10 mouse cellular contexts compared by ENCODE assay signal in genomic region chr1:53749881-53750385, GRCm38 (mm10). TPM values are rescaled to one million over a fixed set of nuclear protein-coding genes. Genes with fewer than 3 reads are reported as not detected.
DNase-seq lines count a peak whose midpoint lies in the region; TF ChIP-seq lines count a peak whose summit lies in the region.
"Not testable (repeated sequence)": the region's sequence is repeated elsewhere in the genome, so short reads cannot be mapped to it uniquely, and the experiment has no call there.
"Had no signal": no experiment of that assay in that cellular context is flagged by ENCODE, and none has a peak within 500 bp of the region (broad histone marks: within the 10 kb centered on the region; RNA-seq: fewer than 3 reads in every experiment).

No protein-coding gene starts in this region.

- H3K27ac ChIP-seq in ES-Bruce4 (ENCODE audit: insufficient read depth, low read length) (0 out of 2 replicates have a peak overlapping the region, but pooled peaks have one; percentile 56), ES-E14 (ENCODE audit: insufficient read depth, low read depth, low read length, poor library complexity, severe bottlenecking) (peak overlapping the region; percentile 90; the same call in 1 of the 2 replicates)

- H3K9me3 ChIP-seq in E14TG2a.4 (ENCODE audit: low read length) = peaks cover 28% of the 10 kb centered on the region
- not testable (repeated sequence) for H3K9me3 ChIP-seq in ES-Bruce4 (replicated peaks; ENCODE audit: control insufficient read depth, insufficient read depth, low read length, poor library complexity, severe bottlenecking); ES-E14 (ENCODE audit: control insufficient read depth, insufficient read depth, low read depth, low read length)

- H3K27me3 ChIP-seq in E14TG2a.4 (ENCODE audit: insufficient read depth, low read length); ES-Bruce4 (ENCODE audit: control insufficient read depth, insufficient read depth, low read length, poor library complexity, severe bottlenecking): not testable (repeated sequence)

- in situ Hi-C loops in ES-E14 (cut with MboI; ENCODE audit: low sequenced_read_pairs in 2 of 2, unreplicated experiment in 2 of 2) = not testable (repeated sequence)

- H3K9ac ChIP-seq in ES-Bruce4 (ENCODE audit: low read depth, poor library complexity, severe bottlenecking); ES-E14 (ENCODE audit: insufficient read depth, low read depth, low read length, poor library complexity, severe bottlenecking): not testable (repeated sequence)

- peak overlapping the region; percentile 37 for H3K4me3 ChIP-seq in E14TG2a.4 (replicated peaks; ENCODE audit: low read length)
- H3K4me3 ChIP-seq in ES-Bruce4 (ENCODE audit: low read depth, low read length) = not testable (repeated sequence)
- H3K4me3 ChIP-seq in ES-E14 (ENCODE audit: insufficient read depth in 1 of 2, low read depth in 1 of 2, low read length in 2 of 2, poor library complexity in 1 of 2, severe bottlenecking in 1 of 2) = 0 out of 4 replicates have a peak overlapping the region, but pooled peaks of 1 of the 2 experiments have one; percentile 11

- peaks cover 18% of the 10 kb centered on the region for H3K36me3 ChIP-seq in E14TG2a.4 (ENCODE audit: insufficient read depth, low read length)
- H3K36me3 ChIP-seq in ES-Bruce4 (ENCODE audit: control insufficient read depth, insufficient read depth, low read length, poor library complexity, severe bottlenecking); ES-E14 (ENCODE audit: control insufficient read depth, insufficient read depth, low read length, poor library complexity, severe bottlenecking): not testable (repeated sequence)

- TF ChIP-seq POLR2A in ES-Bruce4 (IDR thresholded peaks at IDR 0.05; ENCODE audit: insufficient read depth, low read length) = not testable (repeated sequence)

- peak; percentile 95 for DNase-seq in ES-CJ7 (ENCODE audit: low read depth, low spot score)
- DNase-seq in ES-E14 (ENCODE audit: low read depth, low spot score) = peak; percentile 46
- DNase-seq in R1 (ENCODE audit: low read depth, low spot score) = peak; percentile 95
- DNase-seq in ZHBTc4 (ENCODE audit: low read depth, low spot score) = peak; percentile 86

- not testable (repeated sequence) for TF ChIP-seq CTCF in E14TG2a.4 (conservative IDR thresholded peaks at IDR 0.05; ENCODE audit: low read length); ES-Bruce4 (IDR thresholded peaks at IDR 0.05; ENCODE audit: low read depth, low read length)

- TF ChIP-seq EP300 in ES-Bruce4 (IDR thresholded peaks at IDR 0.05; ENCODE audit: insufficient read depth, low read depth, low read length) = peak; percentile 98

- peaks cover 34% of the 10 kb centered on the region for H3K4me1 ChIP-seq in E14TG2a.4 (replicated peaks; ENCODE audit: low read depth, low read length)
- not testable (repeated sequence) for H3K4me1 ChIP-seq in ES-Bruce4 (ENCODE audit: control insufficient read depth, insufficient read depth, low read length); ES-E14 (ENCODE audit: control insufficient read depth in 2 of 2, insufficient read depth in 2 of 2, low read length in 2 of 2, poor library complexity in 1 of 2)

TF ChIP-seq in ES-E14, 5 proteins besides CTCF, POLR2A, EP300 and RAD21:
- TF ChIP-seq CHD2 (IDR thresholded peaks at IDR 0.05; ENCODE audit: low read depth, low read length) = 0 out of 2 replicates have a peak, but pooled peaks have one; percentile 33

RNA-seq across cellular contexts. Expression of gene Stk17b, which starts 35.1 kb away (rescaled TPM):
- polyA plus RNA-seq in ES-Bruce4 (2011; ENCODE audit: insufficient read depth, insufficient read length, low read depth, missing spikeins) = 47.2 and 48.1 TPM in 2 replicates
- 5.9 and 10.7 TPM in 2 replicates for total RNA-seq in ES-E14 (2012; rRNA removed)

RNA-seq across cellular contexts. Expression of gene Dnah7a, which starts 43.3 kb away (rescaled TPM):
- polyA plus RNA-seq in ES-Bruce4 (2011; ENCODE audit: insufficient read depth, insufficient read length, low read depth, missing spikeins) = 1.8 and 2.2 TPM in 2 replicates
- total RNA-seq in ES-E14 (2012; rRNA removed) = 0.53 and 0.98 TPM in 2 replicates
- total RNA-seq: MEL had no signal
- polyA plus RNA-seq: adrenal gland, adult 2 months; C2C12; G1E had no signal
